Mouse (Mus musculus): ENCODE results near the gene Amotl2. TPM values are rescaled to one million over a fixed set of nuclear protein-coding genes. Genes with fewer than 3 reads are reported as not detected.

Amotl2 gene
- polyA plus RNA-seq, 1 experiment from 2014 or later: 40.7 TPM

DNA sequence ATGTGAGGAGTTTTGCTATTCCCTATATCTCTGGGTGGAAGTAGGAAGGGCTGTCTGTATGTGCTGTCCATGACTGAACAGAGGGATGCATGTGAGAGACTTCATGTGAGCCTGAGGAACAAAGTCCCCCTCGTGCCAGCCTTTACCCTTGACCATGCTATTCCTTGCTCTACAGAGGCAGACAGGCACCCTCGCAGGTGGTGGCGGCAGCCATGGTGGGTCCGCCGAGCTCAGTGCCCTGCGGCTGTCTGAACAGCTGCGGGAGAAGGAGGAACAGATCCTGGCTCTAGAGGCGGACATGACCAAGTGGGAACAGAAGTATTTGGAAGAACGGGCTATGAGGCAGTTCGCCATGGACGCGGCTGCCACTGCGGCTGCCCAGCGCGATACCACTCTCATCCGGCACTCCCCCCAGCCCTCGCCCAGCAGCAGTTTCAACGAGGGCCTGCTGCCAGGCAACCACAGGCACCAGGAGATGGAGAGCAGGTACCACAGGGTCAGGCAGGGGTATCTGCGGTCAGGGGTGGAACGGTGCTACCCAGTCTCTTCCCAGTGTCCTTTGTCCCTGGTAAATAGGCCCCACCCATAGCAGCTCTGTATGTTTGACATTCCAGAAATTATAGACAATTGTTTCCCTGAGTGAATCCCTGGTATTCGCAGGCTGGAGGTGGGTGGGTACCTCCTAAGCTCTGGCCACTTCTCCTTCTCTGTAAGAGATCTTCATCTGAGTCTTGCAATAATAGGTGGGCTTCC lies 12.8 kb downstream of the Amotl2 start:
- Histone ChIP-seq H3K27me3 (replicated peaks; ENCODE audit: control insufficient read depth, insufficient read depth, low read length) (no peaks in the 10 kb centered on the region), H3K4me3 (ENCODE audit: low read length) (no peak overlapping the region), H3K27ac (ENCODE audit: low read depth, low read length) (no peak overlapping the region), H3K36me3 (ENCODE audit: control insufficient read depth, insufficient read depth, low read length) (peaks cover 70% of the 10 kb centered on the region), H3K4me2 (ENCODE audit: low read length) (no peak overlapping the region), H3K9ac (ENCODE audit: low read depth, low read length) (no peak overlapping the region), H3K9me3 (ENCODE audit: control insufficient read depth, low read length) (no peaks in the 10 kb centered on the region), H3K4me1 (ENCODE audit: control insufficient read depth, insufficient read depth, low read depth, low read length) (peaks cover 26% of the 10 kb centered on the region)
- ATAC-seq: no peak
- 91% methylated on average over 21 of the region's 21 CpGs for WGBS

DNA sequence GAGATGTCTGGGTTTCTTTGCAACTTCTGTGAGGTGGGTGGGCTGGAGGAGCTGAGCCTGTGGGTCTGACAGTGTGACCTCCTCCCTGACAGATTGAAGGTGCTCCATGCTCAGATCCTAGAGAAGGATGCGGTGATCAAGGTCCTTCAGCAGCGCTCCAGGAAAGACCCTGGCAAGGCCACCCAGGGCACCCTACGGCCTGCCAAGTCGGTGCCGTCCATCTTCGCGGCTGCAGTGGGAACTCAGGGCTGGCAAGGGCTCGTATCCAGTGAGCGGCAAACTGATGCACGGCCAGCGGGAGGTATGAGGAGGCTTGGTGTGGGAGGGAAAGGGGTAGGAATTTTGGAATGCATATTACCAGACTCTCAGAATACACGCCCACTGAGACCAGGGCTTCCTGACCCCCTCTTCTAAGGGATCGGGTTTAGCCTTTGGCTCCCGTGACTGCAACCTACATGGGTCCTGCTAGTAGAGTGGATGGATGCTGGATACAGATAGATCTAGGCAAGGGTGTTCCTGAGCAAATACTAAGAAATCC lies 13.5 kb downstream of the Amotl2 start:
- no peaks in the 10 kb centered on the region for H3K27me3 ChIP-seq (replicated peaks; ENCODE audit: control insufficient read depth, insufficient read depth, low read length)
- no peak for ATAC-seq
- H3K9me3 ChIP-seq (ENCODE audit: control insufficient read depth, low read length): no peaks in the 10 kb centered on the region
- H3K4me2 ChIP-seq (ENCODE audit: low read length): no peak overlapping the region
- H3K36me3 ChIP-seq (ENCODE audit: control insufficient read depth, insufficient read depth, low read length): peaks cover 65% of the 10 kb centered on the region
- WGBS: 88% methylated on average over 14 of the region's 14 CpGs
- no peak overlapping the region for H3K27ac ChIP-seq (ENCODE audit: low read depth, low read length)
- no peak overlapping the region for H3K4me3 ChIP-seq (ENCODE audit: low read length)
- peaks cover 20% of the 10 kb centered on the region for H3K4me1 ChIP-seq (ENCODE audit: control insufficient read depth, insufficient read depth, low read depth, low read length)
- H3K9ac ChIP-seq (ENCODE audit: low read depth, low read length): no peak overlapping the region

DNA sequence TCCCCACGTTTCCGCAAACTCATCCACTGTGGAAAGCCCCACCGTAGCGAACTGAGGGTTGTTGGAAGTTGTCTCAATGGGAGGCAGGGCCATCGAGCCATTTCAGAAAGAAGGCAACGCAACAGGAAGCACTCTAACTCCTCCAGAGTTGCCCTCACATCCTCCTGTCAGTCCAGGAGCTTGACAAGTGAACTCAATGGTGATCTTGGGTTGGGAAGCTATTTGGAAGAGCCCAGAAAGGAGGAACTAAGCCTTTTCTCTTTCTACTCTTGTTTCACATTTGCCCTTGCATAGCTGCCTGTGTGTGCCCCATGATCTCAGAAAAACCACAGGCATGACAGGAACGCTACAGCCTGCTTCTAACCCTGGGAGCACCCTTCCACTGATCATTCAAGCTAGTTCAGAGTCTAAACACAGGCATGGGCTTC lies 14.6 kb downstream of the Amotl2 start:
- Histone ChIP-seq H3K27ac (ENCODE audit: low read depth, low read length) (no peak overlapping the region), H3K9ac (ENCODE audit: low read depth, low read length) (no peak overlapping the region), H3K36me3 (ENCODE audit: control insufficient read depth, insufficient read depth, low read length) (peaks cover 61% of the 10 kb centered on the region), H3K4me1 (ENCODE audit: control insufficient read depth, insufficient read depth, low read depth, low read length) (peaks cover 9% of the 10 kb centered on the region), H3K9me3 (ENCODE audit: control insufficient read depth, low read length) (no peaks in the 10 kb centered on the region), H3K4me3 (ENCODE audit: low read length) (no peak overlapping the region), H3K4me2 (ENCODE audit: low read length) (no peak overlapping the region), H3K27me3 (replicated peaks; ENCODE audit: control insufficient read depth, insufficient read depth, low read length) (no peaks in the 10 kb centered on the region)
- WGBS: 89% methylated on average over 7 of the region's 7 CpGs
- no peak for ATAC-seq

DNA sequence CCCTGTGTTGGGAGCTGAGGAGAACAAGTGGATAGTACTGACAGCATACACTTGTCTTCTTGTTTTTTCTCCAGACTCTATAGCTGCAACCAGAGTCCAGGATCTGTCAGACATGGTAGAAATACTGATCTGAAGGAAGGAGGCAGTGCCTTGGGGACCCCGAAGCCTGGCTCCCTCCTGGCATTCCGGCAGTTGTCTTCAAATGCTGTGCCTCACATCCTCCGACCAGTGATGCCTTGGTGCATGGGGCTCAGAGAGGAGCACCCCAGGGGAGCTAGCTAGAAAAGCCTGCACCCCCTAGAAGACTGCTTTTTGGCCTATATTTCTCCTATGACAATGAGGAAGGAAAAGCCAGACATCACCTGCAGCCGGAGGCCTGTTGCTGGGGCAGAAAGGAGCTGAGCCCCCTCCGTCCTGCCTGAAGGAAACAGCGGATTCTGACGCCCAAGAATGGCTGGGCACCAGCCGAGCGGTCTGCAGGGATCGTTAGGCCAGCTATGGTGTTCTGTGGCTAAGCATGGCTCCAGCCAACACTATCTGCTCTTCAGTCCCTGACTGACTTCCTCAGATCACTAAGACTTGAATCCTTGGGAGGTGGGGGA lies 15.2 kb downstream of the Amotl2 start:
- Histone ChIP-seq H3K36me3 (ENCODE audit: control insufficient read depth, insufficient read depth, low read length) (peaks cover 61% of the 10 kb centered on the region), H3K27me3 (replicated peaks; ENCODE audit: control insufficient read depth, insufficient read depth, low read length) (no peaks in the 10 kb centered on the region), H3K4me3 (ENCODE audit: low read length) (no peak overlapping the region), H3K9ac (ENCODE audit: low read depth, low read length) (no peak overlapping the region), H3K4me1 (ENCODE audit: control insufficient read depth, insufficient read depth, low read depth, low read length) (peaks cover 3% of the 10 kb centered on the region; the same call in 1 of the 2 replicates), H3K9me3 (ENCODE audit: control insufficient read depth, low read length) (no peaks in the 10 kb centered on the region), H3K4me2 (ENCODE audit: low read length) (no peak overlapping the region), H3K27ac (ENCODE audit: low read depth, low read length) (0 out of 2 replicates have a peak overlapping the region, but pooled peaks have one; percentile 10)
- no peak for ATAC-seq
- 78% methylated on average over 10 of the region's 10 CpGs for WGBS

DNA sequence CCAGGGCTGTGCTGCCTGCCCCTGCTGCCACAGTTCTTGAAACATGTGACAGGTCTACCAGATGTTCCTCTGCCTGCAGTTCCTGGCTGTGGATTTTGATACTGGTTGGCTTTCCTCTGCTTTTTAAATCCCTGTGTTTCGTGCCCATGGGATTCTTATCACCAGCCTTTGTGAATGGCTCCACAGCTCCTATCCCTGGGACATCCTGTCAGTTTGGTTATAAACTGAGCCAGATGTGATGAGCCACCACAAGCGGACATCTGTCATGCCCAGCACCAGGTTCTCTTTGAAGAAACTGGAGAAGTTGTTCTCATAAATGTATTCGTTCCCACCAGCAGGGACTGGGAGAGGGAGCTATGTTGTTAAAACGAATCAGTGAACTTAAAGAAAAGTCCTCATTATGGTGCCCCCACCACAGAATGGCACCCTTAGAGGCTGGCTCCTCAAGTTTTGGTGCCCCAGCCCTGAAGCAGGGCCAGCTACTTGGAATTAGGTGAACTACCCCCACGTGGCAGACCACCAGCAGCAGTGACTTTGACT lies 15.9 kb downstream of the Amotl2 start:
- no peak for ATAC-seq
- no peaks in the 10 kb centered on the region for H3K9me3 ChIP-seq (ENCODE audit: control insufficient read depth, low read length)
- H3K27me3 ChIP-seq (replicated peaks; ENCODE audit: control insufficient read depth, insufficient read depth, low read length): no peaks in the 10 kb centered on the region
- peaks cover 59% of the 10 kb centered on the region for H3K36me3 ChIP-seq (ENCODE audit: control insufficient read depth, insufficient read depth, low read length)
- no peak overlapping the region for H3K4me3 ChIP-seq (ENCODE audit: low read length)
- H3K27ac ChIP-seq (ENCODE audit: low read depth, low read length): no peak overlapping the region
- no peak overlapping the region for H3K9ac ChIP-seq (ENCODE audit: low read depth, low read length)
- H3K4me2 ChIP-seq (ENCODE audit: low read length): no peak overlapping the region
- no peaks in the 10 kb centered on the region for H3K4me1 ChIP-seq (ENCODE audit: control insufficient read depth, insufficient read depth, low read depth, low read length)
- WGBS: 78% methylated on average over 5 of the region's 5 CpGs

DNA sequence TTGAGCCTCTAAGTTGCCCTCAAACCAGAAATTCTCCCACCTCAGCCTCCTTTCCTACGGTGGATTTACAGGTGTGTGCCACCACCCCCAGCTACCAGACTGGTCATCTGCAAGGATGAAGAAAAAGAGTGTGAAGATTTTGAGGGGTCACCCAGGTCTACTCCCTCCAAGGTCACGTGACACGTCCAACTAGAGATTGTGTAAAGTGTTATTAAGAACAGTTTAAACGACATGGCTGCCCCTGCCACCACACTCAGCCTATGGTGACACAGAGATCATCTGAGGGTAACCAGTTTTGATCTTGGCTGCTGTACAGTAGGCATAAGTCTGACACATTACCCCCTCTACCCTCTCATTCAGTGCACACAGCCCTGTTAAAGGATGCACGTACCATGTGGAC lies 17.0 kb downstream of the Amotl2 start:
- Histone ChIP-seq H3K9me3 (ENCODE audit: control insufficient read depth, low read length) (no peaks in the 10 kb centered on the region), H3K9ac (ENCODE audit: low read depth, low read length) (no peak overlapping the region), H3K27me3 (replicated peaks; ENCODE audit: control insufficient read depth, insufficient read depth, low read length) (no peaks in the 10 kb centered on the region), H3K4me1 (ENCODE audit: control insufficient read depth, insufficient read depth, low read depth, low read length) (no peaks in the 10 kb centered on the region), H3K4me2 (ENCODE audit: low read length) (no peak overlapping the region), H3K4me3 (ENCODE audit: low read length) (no peak overlapping the region), H3K27ac (ENCODE audit: low read depth, low read length) (no peak overlapping the region), H3K36me3 (ENCODE audit: control insufficient read depth, insufficient read depth, low read length) (peaks cover 48% of the 10 kb centered on the region)
- no peak for ATAC-seq
- WGBS: 95% methylated on average over 5 of the region's 5 CpGs

DNA sequence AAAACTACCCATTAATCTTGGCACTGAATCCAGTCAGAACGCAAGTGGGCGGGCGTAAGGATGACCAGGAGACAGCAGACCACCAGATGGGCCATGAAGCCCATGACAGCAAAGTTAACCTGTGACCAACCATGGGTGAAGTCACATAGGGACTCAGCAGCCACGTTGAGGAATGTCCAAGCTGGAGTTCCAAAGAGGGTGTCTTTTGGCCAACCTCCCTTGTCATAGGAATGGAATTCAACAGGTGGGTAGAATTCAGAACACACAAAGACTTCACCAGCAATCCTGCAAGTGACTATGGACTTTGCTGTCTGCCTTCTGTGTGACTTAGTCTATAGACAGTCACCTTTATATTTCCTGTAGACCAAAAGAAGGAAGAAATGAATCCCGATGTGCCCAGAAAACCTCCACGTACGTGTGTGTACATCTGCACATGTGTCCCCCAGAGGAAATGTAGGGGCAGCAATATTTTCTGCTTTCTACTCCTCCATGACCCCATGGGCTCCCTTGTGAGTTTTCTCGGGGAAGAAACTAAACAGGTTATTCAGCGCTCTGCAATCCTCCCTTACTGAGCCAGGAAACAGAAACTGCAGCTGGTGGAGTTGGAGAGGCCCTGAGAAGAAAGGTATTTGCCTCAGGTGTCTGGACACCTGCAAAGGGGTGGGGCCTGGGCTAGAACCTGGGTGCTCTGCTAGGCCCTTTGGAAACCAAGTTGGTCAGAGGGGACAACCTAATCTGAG lies 17.7 kb downstream of the Amotl2 start:
- H3K4me1 ChIP-seq (ENCODE audit: control insufficient read depth, insufficient read depth, low read depth, low read length): no peaks in the 10 kb centered on the region
- no peak overlapping the region for H3K4me3 ChIP-seq (ENCODE audit: low read length)
- no peaks in the 10 kb centered on the region for H3K27me3 ChIP-seq (replicated peaks; ENCODE audit: control insufficient read depth, insufficient read depth, low read length)
- no peak overlapping the region for H3K4me2 ChIP-seq (ENCODE audit: low read length)
- H3K27ac ChIP-seq (ENCODE audit: low read depth, low read length): no peak overlapping the region
- H3K36me3 ChIP-seq (ENCODE audit: control insufficient read depth, insufficient read depth, low read length): peaks cover 44% of the 10 kb centered on the region
- ATAC-seq: no peak
- no peaks in the 10 kb centered on the region for H3K9me3 ChIP-seq (ENCODE audit: control insufficient read depth, low read length)
- 79% methylated on average over 9 of the region's 9 CpGs for WGBS
- H3K9ac ChIP-seq (ENCODE audit: low read depth, low read length): no peak overlapping the region

DNA sequence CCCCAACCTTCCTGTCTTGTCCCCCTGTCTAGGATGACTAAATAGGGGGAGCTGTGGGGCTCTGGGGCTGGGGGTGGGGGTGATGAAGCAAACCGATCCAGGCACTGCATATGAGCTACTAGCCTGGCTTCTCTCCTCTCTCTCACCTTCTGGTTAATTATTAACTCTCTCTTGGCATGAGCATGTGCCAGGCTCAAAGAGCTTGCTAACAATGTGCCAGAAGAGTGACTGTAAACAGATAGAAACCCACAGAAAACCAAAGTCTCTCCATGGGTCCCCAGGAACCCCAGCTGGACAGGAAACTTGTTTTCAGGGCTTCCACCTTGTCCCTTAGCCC lies 18.2 kb downstream of the Amotl2 start:
- Histone ChIP-seq H3K4me3 (ENCODE audit: low read length) (no peak overlapping the region), H3K4me1 (ENCODE audit: control insufficient read depth, insufficient read depth, low read depth, low read length) (no peaks in the 10 kb centered on the region), H3K4me2 (ENCODE audit: low read length) (no peak overlapping the region), H3K27ac (ENCODE audit: low read depth, low read length) (no peak overlapping the region), H3K27me3 (replicated peaks; ENCODE audit: control insufficient read depth, insufficient read depth, low read length) (no peaks in the 10 kb centered on the region), H3K9ac (ENCODE audit: low read depth, low read length) (no peak overlapping the region), H3K9me3 (ENCODE audit: control insufficient read depth, low read length) (no peaks in the 10 kb centered on the region), H3K36me3 (ENCODE audit: control insufficient read depth, insufficient read depth, low read length) (peaks cover 38% of the 10 kb centered on the region)
- WGBS: 50% methylated on average over 1 of the region's 1 CpGs
- ATAC-seq: no peak

DNA sequence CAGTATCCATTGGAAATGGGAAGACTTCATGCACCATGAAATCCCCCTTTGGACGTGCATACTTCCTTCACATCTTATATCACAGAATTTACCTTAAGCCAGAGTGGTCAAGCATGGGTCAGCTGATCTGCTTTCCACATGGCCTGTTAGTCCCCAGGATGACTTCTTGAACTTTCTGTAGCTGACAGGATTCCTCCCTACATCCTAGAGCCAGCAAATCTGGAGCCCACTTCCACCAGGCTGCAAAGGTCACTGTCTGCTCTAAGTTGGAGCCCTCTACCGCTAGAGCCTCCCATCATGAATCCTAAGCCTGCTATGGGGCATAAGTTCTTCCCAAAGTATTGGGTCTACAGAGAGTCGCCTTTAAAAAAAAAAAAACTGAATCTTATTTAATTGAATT lies 18.8 kb downstream of the Amotl2 start:
- Histone ChIP-seq H3K36me3 (ENCODE audit: control insufficient read depth, insufficient read depth, low read length) (peaks cover 33% of the 10 kb centered on the region), H3K4me1 (ENCODE audit: control insufficient read depth, insufficient read depth, low read depth, low read length) (no peaks in the 10 kb centered on the region), H3K27ac (ENCODE audit: low read depth, low read length) (no peak overlapping the region), H3K9me3 (ENCODE audit: control insufficient read depth, low read length) (no peaks in the 10 kb centered on the region), H3K9ac (ENCODE audit: low read depth, low read length) (no peak overlapping the region), H3K4me3 (ENCODE audit: low read length) (no peak overlapping the region), H3K27me3 (replicated peaks; ENCODE audit: control insufficient read depth, insufficient read depth, low read length) (no peaks in the 10 kb centered on the region), H3K4me2 (ENCODE audit: low read length) (no peak overlapping the region)
- ATAC-seq: no peak
- whole genome bisulfite sequencing: 90% methylated on average over 3 of the region's 3 CpGs

Data from hindbrain, embryonic 16.5 days (tissue).